Mouse (Mus musculus) forebrain, postnatal 0 days (tissue): ENCODE data around the gene Hsp90ab1. TPM values are rescaled to one million over a fixed set of nuclear protein-coding genes. Genes with fewer than 3 reads are reported as not detected.

Experiments used
- ATAC-seq: fragments of 200-750 bp; cut with Nextera tagmentation; 2 replicates; pipeline ENCODE4 v1.8.0; 2017; ENCODE audit warnings: mild to moderate bottlenecking, moderate library complexity
- DNase-seq: peaks from one replicate; pipeline ENCODE4 v3.0.0-alpha.2; 2015
- H3K27ac ChIP-seq: fragments of 300-500 bp; sonication (generic); 2 replicates; pipeline ENCODE4 v1.5.1; 2014; ENCODE audit warnings: low read depth, mild to moderate bottlenecking, antibody characterized with exemption, low read length, moderate library complexity, mixed read lengths
- H3K27me3 ChIP-seq: fragments of 300-500 bp; sonication (generic); 2 replicates; pipeline ENCODE4 v1.6.1; 2014; ENCODE audit warnings: mild to moderate bottlenecking, low read length, mixed read lengths; ENCODE audit not compliant: insufficient read depth
- H3K36me3 ChIP-seq: fragments of 300-500 bp; sonication (generic); 2 replicates; pipeline ENCODE4 v1.6.1; 2014; ENCODE audit warnings: mild to moderate bottlenecking, moderate library complexity; ENCODE audit not compliant: insufficient read depth
- H3K4me1 ChIP-seq: fragments of 300-500 bp; sonication (generic); 2 replicates; pipeline ENCODE4 v1.6.1; 2014; ENCODE audit warnings: antibody characterized with exemption; ENCODE audit not compliant: insufficient read depth
- H3K4me2 ChIP-seq: fragments of 300-500 bp; sonication (generic); 2 replicates; pipeline ENCODE4 v1.6.1; 2014; ENCODE audit warnings: low read depth, mild to moderate bottlenecking, moderate library complexity
- H3K4me3 ChIP-seq: fragments of 300-500 bp; sonication (generic); 2 replicates; pipeline ENCODE4 v1.5.1; 2014; ENCODE audit warnings: low read depth, low read length, mixed read lengths
- H3K9ac ChIP-seq: fragments of 300-500 bp; sonication (generic); 2 replicates; pipeline ENCODE4 v1.6.1; 2014; ENCODE audit warnings: mild to moderate bottlenecking
- H3K9me3 ChIP-seq: fragments of 300-500 bp; sonication (generic); 2 replicates; pipeline ENCODE4 v1.6.1; 2016; ENCODE audit warnings: low read length
- CTCF ChIP-seq: sonication (generic); IDR thresholded peaks from 2 replicates; pipeline ENCODE4 v1.5.1; 2016; ENCODE audit warnings: antibody characterized with exemption, control low read depth, low read depth
- WGBS: fragments of 180-500 bp; shearing (Covaris S2); extraction: QIAGEN DNeasy Blood & Tissue Kit; methylation state at CpG from one replicate; pipeline ENCODE4 v1.1.7; 2014; 5-methylcytosine and 5-hydroxymethylcytosine counted together
- polyA plus RNA-seq: library from polyadenylated mRNA; unstranded; fragments of >200 nt; fragmentation: Nextera tagmentation; extraction: Ambion mirVana; gene quantifications from 2 replicates; pipeline ENCODE4 v1.2.1, GENCODE M21; 2015
- total RNA-seq: library from RNA; depleted of rRNA; stranded (reverse); fragments of >200 nt; gene quantifications from 2 replicates; pipeline ENCODE4 v1.2.3, GENCODE M21; 2014

Hsp90ab1 gene
- total and polyA plus RNA-seq, 2 experiments from 2014 or later = 1,351 to 1,497 TPM

GRCm38 (mm10) chr17:45557246-45557824 is 15.7 kb downstream of the Hsp90ab1 start:
- H3K9me3 ChIP-seq = no peaks in the 10 kb centered on the region
- no peak for TF ChIP-seq CTCF
- no peaks in the 10 kb centered on the region for H3K36me3 ChIP-seq
- ATAC-seq (no peak), DNase-seq (no peak)
- 69% methylated on average over 7 of the region's 7 CpGs for WGBS
- 0 out of 2 replicates have a peak, but pooled peaks cover 6% of the 10 kb centered on the region for H3K4me1 ChIP-seq
- no peak overlapping the region for H3K4me2 ChIP-seq
- H3K27me3 ChIP-seq = no peaks in the 10 kb centered on the region
- H3K4me3 ChIP-seq = no peak overlapping the region
- H3K9ac ChIP-seq = no peak overlapping the region
- H3K27ac ChIP-seq = no peak overlapping the region

GRCm38 (mm10) chr17:45556514-45557245 is 16.4 kb downstream of the Hsp90ab1 start:
- no peak overlapping the region for H3K9ac ChIP-seq
- WGBS = 79% methylated on average over 3 of the region's 3 CpGs
- ATAC-seq (no peak), DNase-seq (no peak)
- H3K27ac ChIP-seq = no peak overlapping the region
- no peak overlapping the region for H3K4me3 ChIP-seq
- H3K4me1 ChIP-seq = 0 out of 2 replicates have a peak, but pooled peaks cover 6% of the 10 kb centered on the region
- peak overlapping the region; percentile 93 for H3K4me2 ChIP-seq
- H3K27me3 ChIP-seq = no peaks in the 10 kb centered on the region
- H3K9me3 ChIP-seq = no peaks in the 10 kb centered on the region
- no peak for TF ChIP-seq CTCF
- no peaks in the 10 kb centered on the region for H3K36me3 ChIP-seq

GRCm38 (mm10) chr17:45556107-45556489 is 17.0 kb downstream of the Hsp90ab1 start:
- ATAC-seq = peak; percentile 4; the same call in 1 of the 2 replicates
- Histone ChIP-seq H3K9me3 (no peaks in the 10 kb centered on the region), H3K4me2 (peak overlapping the region; percentile 93), H3K36me3 (no peaks in the 10 kb centered on the region), H3K27ac (no peak overlapping the region), H3K4me1 (0 out of 2 replicates have a peak, but pooled peaks cover 6% of the 10 kb centered on the region), H3K27me3 (no peaks in the 10 kb centered on the region), H3K4me3 (peak overlapping the region; percentile 53), H3K9ac (peak overlapping the region; percentile 56)
- no peak for DNase-seq
- 3% methylated on average over 14 of the region's 14 CpGs for WGBS
- no peak for TF ChIP-seq CTCF

- no peak for TF ChIP-seq CTCF
- Histone ChIP-seq H3K9me3 (no peaks in the 10 kb centered on the region), H3K4me2 (peak within 1 kb of the TSS; percentile 93), H3K36me3 (no peaks in the 10 kb centered on the region), H3K4me1 (0 out of 2 replicates have a peak, but pooled peaks cover 6% of the 10 kb centered on the region), H3K9ac (peak within 1 kb of the TSS; percentile 56), H3K27ac (no peak within 1 kb of the TSS), H3K27me3 (no peaks in the 10 kb centered on the region), H3K4me3 (peak within 1 kb of the TSS; percentile 53)
- WGBS = 5% methylated on average over 43 of the region's 45 CpGs
- DNase-seq = peak; percentile 85
- peak; percentile 81 for ATAC-seq
Measured at GRCm38 (mm10) chr17:45555452-45556106, 17.5 kb downstream of the Hsp90ab1 start, which contains the start of gene Nfkbie. Gene Nfkbie, plus strand, starts transcription at chr17:45555703.

- Histone ChIP-seq H3K9ac (no peak overlapping the region), H3K36me3 (no peaks in the 10 kb centered on the region), H3K4me1 (peaks cover 6% of the 10 kb centered on the region), H3K27me3 (no peaks in the 10 kb centered on the region), H3K4me3 (no peak overlapping the region), H3K9me3 (no peaks in the 10 kb centered on the region), H3K27ac (no peak overlapping the region), H3K4me2 (no peak overlapping the region)
- no peak for TF ChIP-seq CTCF
- no peak for ATAC-seq
- DNase-seq = no peak
- WGBS = 65% methylated on average over 1 of the region's 1 CpGs
Measured at GRCm38 (mm10) chr17:45554420-45554819, 18.7 kb downstream of the Hsp90ab1 start.

- Histone ChIP-seq H3K9ac (no peak overlapping the region), H3K27ac (no peak overlapping the region), H3K36me3 (no peaks in the 10 kb centered on the region), H3K9me3 (no peaks in the 10 kb centered on the region), H3K4me1 (peaks cover 9% of the 10 kb centered on the region), H3K4me2 (no peak overlapping the region), H3K27me3 (no peaks in the 10 kb centered on the region), H3K4me3 (no peak overlapping the region)
- TF ChIP-seq CTCF = no peak
- no peak for ATAC-seq
- 86% methylated on average over 3 of the region's 3 CpGs for WGBS
- DNase-seq = no peak
Measured at GRCm38 (mm10) chr17:45553065-45553464, 20.0 kb downstream of the Hsp90ab1 start.
